Mouse (Mus musculus): Measurements from ENCODE around the gene Nsf.
A peak's percentile ranks its signal among the peaks of the same experiment; 100 is the strongest.

- TF ChIP-seq CTCF (conservative IDR thresholded peaks at IDR 0.05; ENCODE audit: low read length) (no peak), NANOG (IDR thresholded peaks at IDR 0.05; ENCODE audit: borderline replicate concordance, low read length) (peak; percentile 44; the same call in 1 of the 2 replicates), POU5F1 (IDR thresholded peaks at IDR 0.05; ENCODE audit: borderline replicate concordance, low read length) (no peak)
Measured at GRCm38 (mm10) chr11:103808771-103809610, 144.9 kb downstream of the Nsf start.

Data from E14TG2a.4 (cell line).